Mouse (Mus musculus): ENCODE measurements around the gene Tiam1.
A peak's percentile ranks its signal among the peaks of the same experiment; 100 is the strongest.

Gene Tiam1

DNA sequence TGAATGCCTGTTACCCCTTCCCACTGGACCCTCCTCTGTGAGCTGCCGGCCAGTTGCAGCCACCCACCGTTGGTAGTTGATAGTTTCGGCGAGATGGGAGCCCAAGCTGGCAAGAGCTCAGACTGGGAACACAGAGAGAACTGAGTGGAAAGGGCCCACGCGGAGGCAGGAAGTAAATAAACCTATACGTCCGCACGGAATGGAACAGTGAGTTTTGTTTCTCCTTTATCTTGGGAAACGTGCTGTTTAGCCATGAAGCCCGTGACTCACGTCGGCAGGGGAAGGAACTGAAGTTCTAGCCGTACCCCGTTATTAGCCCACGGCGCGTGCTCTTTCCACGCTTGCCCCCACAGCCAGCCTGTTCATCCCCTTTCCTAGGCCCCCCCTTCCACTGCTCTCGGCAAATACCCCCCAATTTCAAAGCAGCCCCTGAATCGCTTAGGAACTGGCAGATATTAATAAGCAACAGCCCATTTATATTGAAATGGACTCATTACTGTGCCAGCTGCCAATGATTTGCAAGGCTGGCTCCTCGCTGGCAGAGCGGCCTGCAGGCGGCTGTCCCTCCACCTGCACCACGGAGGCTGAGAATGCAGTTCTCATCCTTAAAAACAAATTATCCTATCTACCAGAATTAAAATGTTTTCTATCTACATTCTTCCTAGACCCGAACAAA is 234.0 kb downstream of the Tiam1 start:
- no peak for DNase-seq (ENCODE audit: low spot score)

DNA sequence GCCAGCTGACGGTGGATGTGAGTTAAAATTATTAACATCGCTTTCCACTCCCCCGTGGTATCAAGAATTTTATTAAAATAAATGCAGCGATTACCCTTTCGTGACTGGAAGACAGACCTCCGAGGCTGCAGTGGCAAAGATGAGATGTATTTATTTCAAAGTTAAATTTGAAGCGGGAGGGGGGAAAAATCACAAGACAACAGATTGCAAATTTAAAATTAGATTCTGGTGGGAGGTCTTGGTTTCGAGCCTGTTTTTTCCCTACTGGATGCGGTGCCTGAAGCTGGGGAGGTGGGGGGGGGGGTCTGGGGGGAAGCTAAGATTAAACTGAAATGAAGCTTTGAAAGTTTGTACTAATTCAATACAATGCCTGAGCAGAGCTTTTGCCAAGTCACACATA is 235.9 kb downstream of the Tiam1 start:
- DNase-seq (ENCODE audit: low spot score) = no peak

DNA sequence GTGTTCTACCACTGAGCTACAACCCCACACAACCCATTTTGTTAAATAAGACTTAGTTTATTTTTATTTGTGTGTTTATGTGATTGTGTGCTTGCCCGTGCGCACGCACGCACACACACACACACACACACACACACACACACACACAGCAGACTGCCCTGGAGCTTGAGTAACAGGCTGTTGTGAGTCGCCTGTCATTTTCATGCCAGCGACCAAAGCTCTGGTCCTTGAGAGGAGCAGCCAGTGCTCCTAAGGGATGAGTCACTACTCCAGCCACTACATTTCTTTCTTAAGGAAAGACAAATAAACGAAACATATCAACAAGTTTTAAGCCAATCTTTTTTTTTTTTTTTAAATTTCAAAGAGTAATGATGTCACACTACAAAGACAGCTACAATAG is 236.7 kb downstream of the Tiam1 start:
- DNase-seq (ENCODE audit: low spot score) = no peak

DNA sequence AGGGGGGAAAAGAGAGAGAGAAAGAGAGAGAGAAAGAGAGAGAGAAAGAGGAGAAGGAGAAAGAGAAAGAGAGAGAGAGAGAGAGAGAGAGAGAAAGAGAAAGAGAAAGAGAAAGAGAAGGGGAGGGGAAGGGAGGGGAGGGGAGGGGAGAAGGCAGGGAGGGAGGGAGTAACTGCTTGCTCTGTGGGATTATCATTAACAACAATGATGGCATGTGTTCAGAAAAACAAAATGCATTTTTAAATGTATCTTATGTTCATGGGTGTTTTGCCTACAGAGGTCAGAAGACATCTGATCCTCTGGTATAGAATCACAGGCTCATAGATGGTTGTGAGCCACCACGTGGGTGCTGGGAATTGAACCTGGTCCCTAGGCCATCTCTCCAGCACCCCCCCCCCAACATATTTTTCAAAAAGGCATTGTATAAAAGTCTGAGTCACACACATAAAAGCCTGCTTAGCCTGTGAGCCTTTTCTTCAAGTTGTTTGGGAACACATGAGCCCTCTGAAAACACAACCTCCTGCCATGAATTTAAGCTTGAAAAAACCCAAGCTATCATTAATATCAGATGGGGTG is 237.8 kb downstream of the Tiam1 start:
- DNase-seq (ENCODE audit: low spot score) = no peak

DNA sequence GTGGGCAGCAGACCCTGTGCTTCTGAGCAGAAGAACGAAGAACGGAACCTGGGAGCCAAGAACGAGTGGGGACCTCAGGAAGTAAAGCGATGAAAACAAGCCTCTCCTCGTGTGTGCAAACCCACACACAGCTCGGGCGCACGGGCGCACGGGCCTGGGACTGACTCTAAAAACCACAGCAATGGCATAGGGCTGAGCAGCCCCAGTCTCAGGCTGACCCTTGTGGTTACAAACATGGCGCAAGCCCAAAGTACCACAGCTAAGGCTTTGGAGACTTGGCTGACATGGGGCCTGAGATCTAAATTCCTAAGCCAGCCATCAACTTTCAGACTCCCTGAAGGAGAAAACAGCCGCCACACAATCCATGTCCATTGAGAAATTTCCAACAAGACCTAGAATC is 239.4 kb downstream of the Tiam1 start:
- no peak for DNase-seq (ENCODE audit: low spot score)

DNA sequence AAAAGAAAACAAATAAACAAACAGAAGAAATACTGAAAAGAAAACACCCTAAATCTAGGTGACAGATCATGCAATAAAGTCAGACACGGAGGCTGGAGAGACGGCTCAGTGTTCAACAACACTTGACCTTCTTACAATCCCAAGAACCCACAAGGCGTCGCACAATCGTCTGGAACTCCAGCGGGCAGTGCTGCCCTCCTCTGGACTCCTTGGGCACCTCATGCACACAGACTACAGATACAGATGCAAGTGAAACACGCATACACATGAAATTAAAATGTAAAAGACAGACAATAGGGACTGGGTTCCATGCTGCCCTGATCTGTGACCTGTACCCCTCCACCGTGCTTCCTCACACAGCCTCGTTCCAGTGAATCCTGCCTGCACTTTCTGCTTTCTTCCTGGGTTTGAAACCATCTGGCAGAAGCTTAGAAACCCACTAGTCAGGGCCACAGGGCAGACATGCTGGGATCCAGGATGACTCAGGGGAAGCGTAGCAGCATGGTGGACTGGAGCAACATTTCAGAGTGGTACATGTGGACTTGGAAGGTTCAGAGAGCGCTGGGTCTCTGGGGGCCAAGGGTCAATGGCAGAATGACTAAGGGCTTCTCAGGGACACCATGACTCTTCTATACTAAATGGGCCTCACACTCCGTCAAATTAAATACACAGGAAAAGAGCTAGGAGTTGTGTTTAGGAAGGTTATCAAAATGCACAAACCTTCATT is 240.8 kb downstream of the Tiam1 start:
- DNase-seq (ENCODE audit: low spot score) = no peak

DNA sequence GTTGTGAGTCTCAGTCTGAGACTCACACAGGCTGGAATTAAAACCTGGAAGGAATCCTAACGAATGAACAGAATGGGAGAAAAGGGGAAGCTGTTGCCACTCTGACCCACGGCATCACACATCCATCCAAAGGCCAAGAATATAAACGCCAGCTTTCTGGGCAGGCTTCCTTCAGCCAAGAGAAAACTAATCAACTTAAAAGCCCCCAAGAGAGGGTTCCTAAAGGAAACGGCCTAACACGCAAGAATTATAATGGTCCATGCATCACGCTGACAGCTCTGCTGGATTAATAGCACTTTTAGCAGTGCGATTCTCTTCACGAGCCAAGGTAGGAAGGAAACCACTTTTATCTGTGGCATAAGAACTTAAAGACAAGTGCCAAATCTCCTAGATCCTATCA is 242.9 kb downstream of the Tiam1 start:
- DNase-seq (ENCODE audit: low spot score) = no peak

DNA sequence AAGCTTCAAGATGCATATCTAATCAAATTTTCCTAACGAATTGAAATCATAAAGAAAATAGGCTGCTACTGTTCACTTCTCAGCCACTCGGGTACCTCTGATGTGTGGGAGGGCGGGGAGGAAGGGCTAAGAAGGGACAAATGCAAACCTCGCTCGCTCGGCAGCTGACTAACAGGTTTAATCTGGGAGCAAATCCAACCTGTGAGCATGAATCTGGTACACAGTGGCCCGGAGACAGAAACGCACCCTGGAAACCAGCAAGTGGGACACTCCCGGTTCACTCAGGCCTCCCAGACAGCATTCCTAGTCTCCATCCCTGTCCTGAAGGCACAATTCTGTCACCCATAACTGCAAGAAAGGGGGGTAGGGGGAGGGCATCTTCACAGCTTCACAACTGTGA is 244.4 kb downstream of the Tiam1 start:
- peak; percentile 34 for DNase-seq (ENCODE audit: low spot score)

DNA sequence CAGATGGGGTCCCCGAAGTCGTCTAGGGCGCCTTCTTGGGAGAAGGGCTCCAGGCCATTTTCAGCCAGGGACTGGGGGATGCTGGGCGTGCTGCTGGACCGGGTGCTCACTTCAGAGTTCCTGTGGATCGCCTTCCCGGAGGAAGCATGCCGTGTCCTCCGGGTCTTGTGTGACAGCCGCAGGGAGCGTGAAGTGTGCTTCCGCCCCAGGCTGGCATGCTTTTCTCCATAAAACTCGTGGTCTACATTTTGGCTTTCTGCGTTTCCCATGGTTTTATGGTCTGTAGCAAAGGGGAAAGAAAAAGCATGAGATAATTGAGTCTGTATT is 245.3 kb downstream of the Tiam1 start:
- DNase-seq (ENCODE audit: low spot score) = no peak

DNA sequence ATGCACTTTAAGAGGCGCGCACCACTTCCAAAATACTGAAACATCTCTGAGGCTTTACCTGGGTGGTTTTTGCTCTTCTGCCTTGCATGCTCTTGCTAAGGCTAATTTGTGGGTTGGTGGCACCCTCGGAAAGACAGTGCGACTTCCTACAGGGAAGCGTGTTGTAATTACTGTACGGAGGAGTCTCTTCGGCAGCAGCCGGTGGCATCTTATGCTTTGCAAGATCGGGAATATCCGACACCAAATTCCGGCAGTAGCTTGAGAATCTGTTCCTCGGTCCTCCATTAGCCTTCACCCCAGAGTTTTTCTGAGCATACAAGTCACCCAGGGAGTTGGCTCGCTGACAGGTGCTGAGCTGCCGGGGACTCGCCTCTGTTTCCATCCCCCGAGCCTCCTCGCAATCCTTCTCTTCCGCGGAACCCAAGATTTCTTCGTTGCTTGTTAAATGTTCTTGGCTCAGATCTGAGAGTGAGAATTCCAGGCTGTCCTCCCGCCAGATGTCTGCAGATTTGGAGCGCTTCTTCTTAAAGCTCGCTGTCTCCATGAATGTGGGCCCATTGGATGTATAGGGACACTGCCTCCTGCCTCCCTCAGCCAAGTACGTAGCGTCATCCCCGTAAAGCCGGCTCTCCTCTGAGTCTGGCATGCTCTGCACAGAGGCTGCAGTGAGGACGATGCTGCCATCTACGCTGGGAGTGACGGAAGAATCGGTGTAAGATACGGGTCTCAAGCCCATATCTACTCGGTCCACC is 245.8 kb downstream of the Tiam1 start:
- no peak for DNase-seq (ENCODE audit: low spot score)

DNA sequence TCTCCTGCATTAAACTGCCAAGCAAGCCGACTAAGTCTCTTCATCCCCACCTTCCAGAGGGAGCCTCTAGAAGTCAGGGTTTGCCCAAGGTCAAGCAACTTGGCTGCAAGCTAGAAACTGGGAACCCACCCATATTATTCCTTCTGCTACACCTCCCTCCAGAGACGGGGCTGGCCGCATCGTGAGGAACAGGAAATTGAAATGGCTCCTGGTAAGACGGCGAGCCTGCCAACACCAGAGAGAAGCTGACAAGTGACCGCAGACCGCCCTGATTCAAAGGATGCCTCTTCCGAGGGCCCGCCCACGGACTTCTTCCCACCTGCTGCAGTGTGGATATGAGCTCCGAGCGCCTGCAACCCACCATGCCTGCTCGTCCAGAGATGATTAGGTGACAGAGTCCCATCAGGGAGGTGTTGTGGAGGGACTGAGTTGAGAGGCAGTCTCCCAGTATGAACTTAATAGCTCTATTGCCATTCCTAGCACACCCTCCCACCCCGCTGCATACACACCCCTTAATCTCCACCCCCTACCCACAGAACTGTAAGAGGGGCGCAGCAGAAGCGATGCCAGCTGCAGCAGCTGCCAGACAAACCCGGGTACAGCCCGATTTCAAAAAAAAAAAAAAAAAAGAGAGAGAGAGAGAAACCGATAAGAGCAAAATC is 246.6 kb downstream of the Tiam1 start:
- DNase-seq (ENCODE audit: low spot score) = no peak

DNA sequence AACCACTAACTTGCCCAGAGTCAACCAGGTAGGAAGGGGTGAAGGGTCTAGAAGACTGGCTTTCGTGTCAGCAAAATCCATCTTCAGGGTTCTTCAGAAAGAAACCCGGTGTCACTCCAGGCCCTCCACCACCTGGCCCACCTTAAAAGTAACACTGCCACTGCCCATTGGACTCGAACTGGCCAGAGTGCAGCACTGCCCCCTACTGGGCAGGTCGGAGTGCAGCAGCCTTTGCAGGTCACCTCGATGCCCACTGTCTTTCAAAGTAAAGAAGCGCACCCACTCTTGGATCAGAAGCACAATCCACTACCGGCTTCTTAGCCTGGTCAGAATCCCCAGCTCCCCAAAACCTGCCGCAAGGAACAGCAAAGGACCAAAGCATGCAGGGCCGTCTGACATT is 247.2 kb downstream of the Tiam1 start:
- no peak for DNase-seq (ENCODE audit: low spot score)

DNA sequence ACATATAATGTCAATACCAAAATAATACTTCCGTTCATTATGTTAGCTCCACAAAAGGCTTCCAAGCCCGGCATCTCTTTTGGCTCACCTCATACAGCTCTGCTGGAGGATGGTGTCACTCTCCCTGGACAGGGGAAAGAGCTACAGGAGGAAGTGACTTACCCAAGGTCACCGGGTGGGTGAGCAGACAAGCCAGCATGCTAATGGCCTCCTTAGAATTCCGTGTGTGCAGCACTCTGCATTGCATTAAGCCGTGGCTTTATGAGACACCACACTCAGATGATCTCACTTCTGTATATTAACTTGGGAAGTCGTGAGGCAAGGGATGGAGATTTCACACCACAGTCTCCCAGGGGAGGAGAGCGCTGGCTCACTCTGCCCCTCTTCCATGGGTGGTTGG is 248.3 kb downstream of the Tiam1 start:
- no peak for DNase-seq (ENCODE audit: low spot score)

DNA sequence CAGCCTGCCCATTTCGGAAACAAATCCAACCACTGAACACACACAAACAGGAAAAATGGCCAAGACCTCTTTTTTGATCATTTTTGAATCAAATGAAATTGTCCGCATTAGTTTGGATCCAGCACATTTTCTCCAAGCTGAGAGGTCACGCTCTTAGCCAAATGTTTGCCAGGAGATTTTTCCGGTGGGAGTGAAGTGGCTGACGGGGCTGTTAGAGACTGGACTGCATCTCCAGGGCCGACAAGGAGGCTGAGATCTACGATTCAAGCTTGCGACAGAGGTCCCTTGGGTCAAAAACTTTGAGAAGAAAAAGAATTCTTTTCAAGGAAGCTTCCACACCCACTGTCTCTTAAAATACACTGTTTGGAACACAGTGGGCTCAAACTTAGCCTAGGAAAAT is 248.8 kb downstream of the Tiam1 start:
- no peak for DNase-seq (ENCODE audit: low spot score)

DNA sequence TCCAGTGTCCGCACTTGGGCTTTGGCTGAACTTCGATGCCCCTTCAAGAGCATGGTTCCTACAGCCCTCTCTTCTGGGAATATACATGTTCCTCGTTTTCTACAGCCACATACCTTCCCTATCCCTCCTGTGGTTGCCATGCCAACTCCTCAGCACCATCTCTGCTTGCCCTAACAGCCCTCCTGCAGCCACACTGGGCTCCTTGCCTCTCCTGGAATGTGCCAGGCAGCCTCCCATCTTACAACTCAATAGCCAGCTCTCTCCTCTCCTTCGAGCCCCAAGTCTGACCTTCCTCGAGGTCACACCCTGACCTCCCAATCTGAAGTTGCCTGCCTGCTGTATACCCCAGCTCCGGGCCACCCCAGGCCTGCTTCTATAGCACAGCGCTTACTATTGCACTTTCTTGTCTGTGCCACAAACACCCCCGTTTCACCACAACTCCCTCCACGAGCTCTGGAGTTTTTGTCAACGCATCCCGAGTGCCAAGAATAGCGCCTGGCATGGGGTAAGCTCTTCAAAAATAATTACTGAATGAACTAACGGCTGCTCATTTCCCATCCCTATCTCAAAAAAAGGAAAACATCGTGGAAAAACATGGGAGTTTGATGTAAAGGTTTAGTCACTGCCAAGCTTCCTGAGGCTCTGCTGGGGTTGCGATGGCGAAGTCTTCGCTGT is 252.9 kb downstream of the Tiam1 start:
- no peak for DNase-seq (ENCODE audit: low spot score)

DNA sequence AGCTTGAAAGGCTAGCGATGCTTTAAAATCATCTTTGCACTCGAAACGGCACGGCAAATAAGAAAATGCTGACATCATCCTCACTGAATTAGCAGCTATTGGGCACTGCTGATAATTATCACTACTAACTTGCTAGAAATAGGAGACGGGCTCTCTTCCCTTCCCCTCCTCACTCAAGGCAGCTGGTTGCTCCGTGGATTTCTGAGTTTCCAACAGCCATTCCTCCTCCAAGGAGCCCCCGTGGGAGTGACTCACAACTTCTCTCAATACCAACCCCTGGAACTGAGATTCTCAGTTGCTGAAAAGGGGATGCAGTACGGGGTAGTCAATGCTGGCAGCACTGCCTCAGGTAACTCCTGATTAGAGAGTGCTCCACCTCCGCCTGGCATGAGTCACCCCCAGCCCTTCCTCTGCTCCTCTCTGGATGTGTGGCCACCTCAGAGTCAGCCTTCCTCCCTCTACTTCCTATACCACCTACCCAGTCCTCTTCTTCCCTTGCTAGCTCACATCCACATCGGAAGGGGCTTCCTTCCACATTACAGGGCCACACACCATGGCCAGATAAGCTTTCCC is 253.6 kb downstream of the Tiam1 start:
- peak; percentile 22 for DNase-seq (ENCODE audit: low spot score)

DNA sequence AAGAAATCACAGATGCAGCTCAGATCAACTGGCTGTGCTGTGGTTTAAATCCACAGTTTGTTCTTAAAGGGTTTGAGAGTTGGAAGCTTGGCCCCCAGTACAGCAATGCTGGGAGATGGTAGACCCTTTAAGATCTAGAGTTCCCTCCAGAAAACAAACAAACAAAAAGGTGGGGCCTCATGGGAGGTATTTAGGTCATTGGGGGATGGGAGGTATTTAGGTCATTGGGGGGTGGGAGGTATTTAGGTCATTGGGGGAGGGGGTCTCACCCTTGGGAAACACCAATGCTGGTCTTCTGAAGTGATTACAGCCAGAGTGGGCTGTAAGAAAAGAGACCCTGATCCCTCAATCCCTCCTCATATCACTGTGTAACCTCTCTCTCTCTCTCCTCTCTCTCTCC is 257.0 kb downstream of the Tiam1 start:
- no peak for DNase-seq (ENCODE audit: low spot score)

DNA sequence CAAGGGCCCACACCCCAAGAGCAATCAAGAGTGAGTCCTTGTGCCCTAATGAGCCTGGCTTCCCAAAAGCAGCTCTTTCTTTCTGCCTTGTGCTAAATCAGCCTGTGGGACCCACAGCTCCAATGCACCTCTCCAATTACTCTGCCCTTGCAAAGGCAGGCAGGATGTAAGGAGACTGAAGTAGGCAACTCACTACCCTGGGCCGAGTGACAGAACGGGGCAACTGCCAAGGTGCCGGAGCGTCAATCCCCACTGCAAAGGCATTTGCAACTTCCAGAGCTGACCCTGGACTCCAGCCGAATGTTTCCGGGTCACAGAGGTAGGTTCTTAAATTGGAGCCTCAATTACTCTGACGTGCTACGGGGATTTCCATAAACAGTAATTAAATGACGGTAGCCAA is 257.9 kb downstream of the Tiam1 start:
- DNase-seq (ENCODE audit: low spot score) = no peak

DNA sequence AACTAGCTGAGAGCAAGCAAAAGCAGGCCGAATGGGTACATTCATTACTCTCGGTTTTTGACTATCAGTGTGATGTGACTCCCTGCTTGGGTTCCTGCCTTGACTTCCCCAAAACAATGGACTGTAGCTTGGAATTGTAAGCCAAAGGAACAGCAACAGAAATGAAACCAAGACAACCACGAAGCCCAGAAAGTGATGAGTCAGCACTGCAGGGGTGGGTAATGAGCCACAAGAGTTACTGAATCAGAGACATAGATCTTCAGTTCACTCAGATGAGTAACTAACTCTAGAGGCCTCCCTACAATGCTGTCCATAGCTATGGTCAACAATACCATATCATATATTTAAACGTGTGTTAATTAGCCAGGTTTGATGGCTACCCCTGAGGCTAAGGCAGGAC is 259.7 kb downstream of the Tiam1 start:
- DNase-seq (ENCODE audit: low spot score) = no peak

DNA sequence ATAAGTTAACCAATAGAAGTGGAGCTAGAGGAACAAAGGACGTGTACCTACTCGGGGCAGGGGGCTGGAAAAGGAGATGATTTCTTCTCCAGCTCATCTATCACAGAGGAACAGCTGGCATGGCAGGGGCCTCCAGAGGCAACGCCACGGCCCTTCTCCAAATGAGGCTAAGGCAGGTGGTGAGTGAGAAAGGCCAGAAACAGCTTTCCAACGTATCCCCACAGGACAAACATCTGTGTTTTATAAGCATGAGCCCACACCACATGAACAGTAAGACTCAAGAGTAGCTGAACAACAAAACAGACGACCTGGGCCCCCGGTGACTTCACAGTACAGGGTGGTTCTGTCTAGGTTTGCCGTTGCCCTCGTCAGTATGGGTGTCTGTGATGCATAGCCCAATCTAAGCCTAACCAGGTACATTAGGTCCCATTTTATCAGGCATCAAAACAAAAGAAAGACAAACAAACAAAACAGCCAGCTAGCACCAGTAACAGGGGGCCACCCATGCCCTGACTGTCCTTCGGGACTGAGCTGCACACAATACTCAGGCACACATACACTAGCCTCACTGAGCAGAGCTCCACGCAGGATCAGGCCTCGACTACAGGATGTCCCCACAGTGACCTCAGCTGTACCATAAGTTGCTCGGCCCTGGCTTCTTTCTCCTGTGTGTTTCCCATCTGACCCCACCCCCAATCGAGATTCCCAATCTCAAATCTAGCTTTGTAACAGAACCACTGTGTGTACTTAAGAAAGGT is 260.9 kb downstream of the Tiam1 start:
- DNase-seq (ENCODE audit: low spot score) = no peak

DNA sequence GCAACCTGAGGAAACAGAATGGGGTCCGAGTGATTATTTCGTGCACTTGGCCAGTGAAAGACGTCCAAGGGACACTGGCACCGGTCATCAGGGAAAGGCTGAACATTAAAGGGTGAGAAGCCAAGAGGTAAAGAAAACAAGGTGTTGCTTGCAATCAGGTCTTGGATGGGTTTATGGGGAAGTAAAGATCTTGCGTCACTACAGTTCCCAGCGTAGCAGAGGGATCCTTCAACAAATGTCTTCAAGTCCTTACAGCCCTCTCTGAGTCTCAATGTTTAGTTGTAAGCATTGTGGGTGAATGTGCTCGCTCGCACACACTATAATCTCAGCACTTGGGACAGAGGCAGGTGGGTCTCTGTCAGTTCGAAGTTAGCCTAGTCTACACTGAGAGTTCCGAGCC is 266.4 kb downstream of the Tiam1 start:
- DNase-seq (ENCODE audit: low spot score) = no peak
